Mouse (Mus musculus) left cerebral cortex, adult 11 months (tissue): Measurements from ENCODE around the gene Vwa2.

Experiments used
- DNase-seq: peaks from one replicate; pipeline ENCODE4 v3.0.0; 2022; ENCODE audit warnings: low spot score

The Vwa2 gene

DNA sequence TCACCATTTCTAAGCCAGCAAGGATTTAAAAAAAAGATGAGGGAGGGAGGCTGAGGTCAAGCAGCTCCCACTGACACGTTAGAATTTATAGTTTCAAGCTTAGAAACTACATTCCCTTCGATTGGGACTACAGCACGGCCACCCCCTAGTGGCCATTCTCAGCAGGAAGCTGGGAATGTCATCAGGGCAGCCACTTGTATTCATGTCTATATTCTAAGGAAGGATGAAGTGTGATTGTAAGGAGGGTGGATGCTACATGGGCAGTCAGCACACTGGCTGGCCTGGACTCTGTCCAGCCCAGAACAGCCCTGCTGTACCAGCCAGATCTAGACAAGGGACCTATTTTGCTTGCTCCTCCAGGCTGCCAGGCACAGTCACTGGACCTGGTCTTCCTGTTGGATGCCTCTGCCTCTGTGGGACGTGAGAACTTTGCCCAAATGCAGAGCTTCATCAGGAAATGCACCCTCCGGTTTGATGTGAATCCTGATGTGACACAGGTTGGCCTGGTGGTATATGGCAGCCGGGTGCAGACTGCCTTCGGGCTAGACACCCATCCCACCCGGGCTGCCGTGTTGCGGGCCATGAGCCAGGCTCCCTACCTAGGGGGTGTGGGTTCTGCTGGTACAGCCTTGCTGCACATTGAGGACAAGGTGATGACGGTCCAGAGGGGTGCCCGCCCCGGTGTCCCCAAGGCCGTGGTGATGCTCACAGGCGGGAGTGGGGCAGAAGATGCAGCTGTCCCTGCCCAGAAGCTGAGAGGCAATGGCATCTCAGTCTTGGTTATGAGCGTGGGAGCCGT, 34.6 kb downstream of the Vwa2 start:
- DNase-seq = no peak

DNA sequence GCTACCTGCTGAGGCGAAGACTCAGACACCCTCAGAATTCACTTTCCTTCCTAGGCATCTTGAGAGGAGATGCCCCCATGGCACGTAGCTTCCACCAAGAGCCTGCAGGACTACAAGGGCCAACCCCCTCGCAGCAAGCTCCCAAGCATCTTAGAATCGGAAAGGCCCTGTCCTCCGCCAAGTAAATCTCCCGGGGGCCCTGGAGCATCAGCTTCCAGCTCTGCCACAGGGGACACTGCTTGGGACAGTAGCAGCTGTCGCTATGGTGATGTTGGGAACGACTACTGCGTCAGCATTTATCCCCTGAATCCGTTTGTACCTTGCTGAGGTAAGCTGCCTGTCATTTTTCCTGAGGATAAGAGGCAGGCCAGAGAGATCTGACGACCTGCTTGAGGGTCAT, 36.5 kb downstream of the Vwa2 start:
- DNase-seq = no peak

DNA sequence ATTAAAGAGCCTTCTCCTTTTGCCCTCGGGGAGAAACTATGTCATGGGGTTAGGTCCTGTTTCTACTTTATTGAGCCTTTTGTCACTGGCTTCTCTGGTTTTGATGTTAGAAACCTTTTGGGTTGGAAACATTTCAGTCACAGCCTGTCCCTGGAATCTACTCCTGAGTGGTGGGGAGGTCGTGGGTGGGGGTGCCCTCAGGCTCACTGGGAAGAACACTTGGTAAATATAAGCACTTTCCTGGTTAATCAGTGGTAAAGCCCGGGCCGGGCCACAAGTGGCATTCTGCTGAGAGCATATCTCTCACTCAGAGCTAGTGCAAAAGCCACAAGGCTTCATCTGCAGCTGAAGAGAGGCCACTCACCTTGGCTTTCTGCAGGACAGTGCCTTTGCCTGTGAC, 39.7 kb downstream of the Vwa2 start:
- DNase-seq = no peak

GRCm38 (mm10) chr19:56914658-56915057, 40.6 kb downstream of the Vwa2 start:
- DNase-seq = no peak

DNA sequence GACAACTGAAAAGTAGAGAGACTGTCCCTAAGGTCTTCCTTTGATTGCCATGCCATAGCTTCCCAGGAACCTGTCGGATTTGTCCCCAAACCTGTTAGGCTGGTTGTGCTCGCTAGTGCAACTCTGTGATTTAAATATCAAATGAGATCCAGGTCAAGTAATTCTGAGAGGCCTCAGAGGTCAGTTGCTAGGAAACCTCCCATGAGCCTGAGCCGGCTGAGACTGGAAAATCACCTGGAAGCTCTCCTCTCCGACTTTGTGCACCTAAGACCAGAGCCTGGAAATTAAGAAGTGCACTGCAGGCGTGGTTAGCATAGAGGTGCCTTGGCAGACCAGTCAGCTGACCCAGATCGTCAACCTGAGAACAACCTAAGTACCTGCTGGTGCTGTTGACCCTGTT, 41.0 kb downstream of the Vwa2 start:
- no peak for DNase-seq

DNA sequence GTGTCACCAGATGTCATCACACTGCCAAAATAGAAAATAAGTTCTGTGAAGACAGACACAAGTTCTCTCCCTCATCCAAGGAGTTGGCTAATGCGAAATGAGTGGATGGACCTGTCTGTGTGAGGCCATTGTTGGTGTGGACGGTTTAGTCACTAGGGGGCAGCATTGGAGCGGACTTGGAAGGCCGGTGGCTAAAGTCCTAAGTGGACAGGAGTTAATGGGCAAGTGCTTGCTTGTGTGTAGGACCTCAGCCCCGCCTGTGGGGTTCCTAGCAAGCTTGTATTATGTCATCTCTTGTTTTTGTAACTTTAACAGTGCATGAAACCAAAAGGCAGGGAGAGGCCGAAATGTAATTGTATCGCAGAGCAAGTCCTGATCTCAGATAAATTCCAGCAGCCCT, 45.6 kb downstream of the Vwa2 start:
- peak; percentile 51 for DNase-seq

DNA sequence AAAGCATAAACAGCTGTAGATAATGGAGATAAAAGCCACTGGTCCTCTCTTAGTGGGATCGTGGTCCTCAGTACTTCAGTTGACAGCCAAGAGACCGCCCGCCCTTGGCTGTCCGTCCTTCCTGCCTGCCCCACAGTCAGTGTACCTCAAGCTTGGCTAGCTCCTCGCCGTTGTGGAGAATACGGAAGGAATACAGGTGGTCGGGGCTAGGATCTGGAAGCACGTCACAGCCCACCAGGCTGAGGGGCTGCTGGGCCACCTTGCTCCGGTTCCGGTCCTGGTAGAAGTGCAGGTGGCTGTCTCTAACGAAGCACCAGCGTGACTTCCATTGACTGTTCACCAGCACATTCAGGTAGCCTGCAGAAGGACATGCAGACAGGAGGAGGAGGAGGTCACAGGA, 46.2 kb downstream of the Vwa2 start:
- no peak for DNase-seq

- DNase-seq = no peak
Observed at GRCm38 (mm10) chr19:56921744-56922143, 47.7 kb downstream of the Vwa2 start.

- no peak for DNase-seq
Observed at GRCm38 (mm10) chr19:56929392-56929791, 55.3 kb downstream of the Vwa2 start.

DNA sequence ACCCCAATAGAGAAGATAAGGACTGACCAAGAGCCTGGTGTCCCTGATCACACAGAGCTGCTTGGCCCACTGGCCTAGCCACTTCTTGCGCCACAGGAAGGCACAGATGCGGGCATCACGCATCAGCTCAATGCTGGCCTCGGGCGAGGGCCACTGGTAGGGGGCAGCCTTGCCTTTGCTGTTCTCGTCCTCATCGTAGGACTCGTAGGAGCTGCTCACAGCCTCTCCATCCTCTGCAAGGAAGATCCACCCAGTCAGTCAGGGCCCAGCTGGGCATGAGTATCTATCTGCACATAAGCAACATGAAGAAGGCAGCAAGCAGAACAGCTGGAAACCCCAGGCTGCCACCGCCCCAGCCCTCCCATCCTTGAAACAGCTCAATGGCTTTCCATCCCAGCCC, 56.0 kb downstream of the Vwa2 start:
- DNase-seq = no peak

DNA sequence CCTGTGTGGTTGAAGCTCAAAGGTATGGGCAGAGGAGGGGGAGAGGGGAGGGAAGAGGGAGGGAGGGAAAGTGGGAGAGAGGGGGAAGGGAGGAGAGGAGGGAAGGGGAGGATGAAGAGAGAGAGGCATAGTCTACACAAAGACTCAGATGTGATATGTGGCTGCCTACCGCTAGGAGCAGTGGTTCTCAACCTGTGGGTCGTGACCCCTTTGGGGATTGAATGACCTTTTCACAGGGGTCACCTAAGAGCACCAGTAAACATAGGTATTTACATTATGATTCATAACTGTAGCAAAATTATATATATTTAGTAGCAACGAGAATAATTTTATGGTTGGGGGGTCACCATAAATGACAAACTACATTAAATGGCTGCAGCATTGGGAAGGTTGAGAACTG, 59.8 kb downstream of the Vwa2 start:
- no peak for DNase-seq

GRCm38 (mm10) chr19:56935111-56935510, 61.1 kb downstream of the Vwa2 start:
- no peak for DNase-seq

GRCm38 (mm10) chr19:56935777-56936176, 61.7 kb downstream of the Vwa2 start:
- no peak for DNase-seq

- DNase-seq = no peak
Observed at GRCm38 (mm10) chr19:56936253-56936652, 62.2 kb downstream of the Vwa2 start.

DNA sequence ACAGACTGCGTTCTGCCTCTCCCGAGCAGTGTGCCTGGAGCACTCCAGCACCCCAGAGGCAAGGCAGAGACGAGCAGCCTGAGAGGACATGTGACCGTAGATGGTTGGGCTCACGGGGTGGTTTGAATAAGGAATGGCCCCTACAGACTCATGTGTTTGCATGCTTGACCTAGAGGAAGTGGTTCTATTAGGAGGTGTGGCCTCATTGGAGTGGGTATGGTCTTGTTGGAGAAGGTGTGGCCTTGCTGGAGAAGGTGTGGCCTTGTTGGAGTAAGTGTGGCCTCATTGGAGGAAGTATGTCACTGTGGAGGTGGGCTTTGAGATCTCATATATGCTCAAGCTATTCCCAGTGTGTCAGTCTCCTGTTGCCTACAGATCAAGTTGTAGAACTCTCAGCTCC, 63.9 kb downstream of the Vwa2 start:
- no peak for DNase-seq

DNA sequence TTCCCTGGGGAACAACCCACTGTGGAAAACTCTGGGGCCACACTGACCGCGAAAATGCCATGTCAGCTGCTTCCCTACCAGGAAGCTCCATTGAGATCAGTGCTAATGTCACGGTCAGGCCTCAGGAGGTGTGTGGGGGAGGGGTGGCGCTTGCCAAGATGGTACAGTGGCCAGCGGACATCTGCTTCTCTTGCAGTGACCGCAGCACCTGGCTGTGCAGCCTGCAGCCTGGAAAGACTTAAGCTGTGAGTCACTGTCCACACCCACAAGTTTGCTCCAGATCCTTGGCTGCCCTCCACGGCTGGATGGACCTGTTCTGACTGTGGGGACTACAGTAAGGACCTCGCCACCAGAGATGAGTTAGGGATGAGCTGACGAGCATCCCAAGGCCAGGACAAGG, 65.8 kb downstream of the Vwa2 start:
- DNase-seq = no peak

DNA sequence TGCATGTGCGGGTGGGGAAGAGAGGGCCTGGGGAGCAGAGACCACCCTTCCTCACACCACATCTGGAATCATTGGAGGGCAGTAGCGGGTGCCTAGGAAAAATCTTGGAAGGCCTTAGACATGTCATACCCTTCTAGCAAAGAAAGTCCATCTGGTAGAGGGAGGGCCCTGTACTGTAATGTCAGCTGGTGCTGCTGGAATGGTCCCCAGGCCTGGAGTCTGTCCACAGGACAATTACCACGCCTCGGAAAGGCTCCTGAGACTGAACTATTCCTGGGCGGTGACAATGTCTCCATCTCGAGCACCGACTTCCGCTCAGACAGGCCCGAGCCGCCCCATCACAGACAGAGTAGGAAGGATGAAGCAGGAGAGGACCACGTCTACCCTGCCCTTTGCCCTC, 66.5 kb downstream of the Vwa2 start:
- no peak for DNase-seq

- no peak for DNase-seq
Observed at GRCm38 (mm10) chr19:56942216-56942615, 68.2 kb downstream of the Vwa2 start.

DNA sequence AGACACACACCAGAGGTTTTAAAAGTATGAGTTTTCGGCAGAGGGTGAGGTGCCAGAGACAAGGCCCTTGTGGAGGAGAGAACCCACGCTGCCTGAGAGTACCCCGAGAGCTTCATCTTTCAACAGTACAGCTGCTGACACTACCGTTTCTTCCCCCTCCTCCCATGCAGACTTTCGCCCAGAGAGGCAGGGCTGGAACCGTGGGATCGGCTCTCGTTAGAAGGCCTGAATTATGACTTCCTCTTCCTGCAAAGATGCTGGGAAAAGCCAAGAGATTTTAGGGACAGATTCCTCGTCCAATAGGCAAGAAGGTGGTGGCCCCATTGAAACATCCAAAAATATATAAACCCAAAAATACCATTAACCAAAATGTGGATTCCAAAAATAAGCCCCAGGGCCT, 70.2 kb downstream of the Vwa2 start:
- no peak for DNase-seq

GRCm38 (mm10) chr19:56944826-56945225, 70.8 kb downstream of the Vwa2 start:
- no peak for DNase-seq

DNA sequence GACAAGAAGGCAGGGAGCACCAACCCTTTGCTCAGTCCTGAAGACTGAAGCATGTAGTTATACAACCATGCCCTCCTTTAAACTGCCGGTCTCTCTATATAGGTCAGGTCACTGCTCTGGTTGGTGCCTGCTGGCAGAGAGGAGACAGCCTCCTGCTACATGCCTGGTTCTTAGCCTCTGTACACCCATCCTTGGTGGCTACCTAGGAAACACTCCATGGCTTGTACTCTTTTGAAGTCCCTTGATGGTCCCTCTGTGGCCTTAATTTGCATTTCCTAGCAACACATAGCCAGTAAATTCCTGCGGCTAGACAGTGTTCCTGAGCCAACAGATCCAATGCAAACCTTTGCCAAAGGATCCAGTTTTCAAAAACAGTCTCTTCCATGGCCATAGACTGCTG, 71.6 kb downstream of the Vwa2 start:
- DNase-seq = no peak

DNA sequence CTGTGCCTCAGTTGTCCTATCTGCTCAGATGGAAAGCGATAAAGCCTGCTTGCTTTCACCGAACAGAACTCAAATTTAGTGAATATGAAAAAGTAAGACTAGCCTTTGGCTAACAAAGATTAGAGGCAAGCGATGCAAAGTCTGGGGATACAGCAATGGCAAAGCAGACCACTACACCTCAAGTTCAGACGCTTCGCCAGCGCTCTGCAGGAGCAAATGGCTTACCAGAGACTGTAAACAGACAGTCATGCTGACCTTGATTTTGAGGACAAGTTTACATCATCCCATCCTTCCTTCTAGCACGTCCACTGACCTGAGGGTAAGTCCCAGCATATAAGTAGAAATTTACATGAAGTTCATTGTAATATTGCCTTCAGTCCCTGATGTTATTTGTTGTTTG, 72.2 kb downstream of the Vwa2 start:
- DNase-seq = no peak

- DNase-seq = no peak
Observed at GRCm38 (mm10) chr19:56946727-56947126, 72.7 kb downstream of the Vwa2 start.

DNA sequence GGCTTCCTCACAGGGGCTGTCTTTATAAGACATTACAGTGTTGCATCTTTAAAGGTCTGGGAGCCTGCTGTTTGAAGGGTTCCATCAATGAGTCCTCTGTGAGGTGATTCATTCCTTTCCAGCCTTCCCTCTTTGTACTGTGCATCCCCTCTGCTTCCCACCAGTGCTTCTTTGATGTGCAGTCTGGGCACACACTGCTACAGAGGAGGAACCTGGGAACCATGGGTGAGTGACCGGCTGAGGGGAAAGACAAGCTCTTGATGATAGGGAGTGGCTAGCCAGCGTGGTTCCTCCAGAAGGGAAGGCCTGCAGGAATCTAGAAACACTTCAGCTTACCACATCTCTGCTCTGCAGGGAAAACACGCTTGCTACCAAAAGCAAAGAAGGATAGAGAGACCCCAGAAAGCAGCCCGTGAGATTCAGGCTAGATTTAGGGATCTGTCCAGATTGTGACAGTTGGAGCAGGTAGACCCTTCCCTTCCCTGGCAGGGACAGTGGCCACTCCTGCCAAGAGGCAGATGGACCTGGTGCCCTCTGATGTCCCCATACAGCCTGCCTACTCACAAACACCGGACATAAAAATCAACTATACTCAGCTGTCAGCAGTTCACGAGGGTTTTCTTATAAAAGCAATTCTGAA, 74.0 kb downstream of the Vwa2 start:
- DNase-seq = no peak
